Comparison of ENCODE assay signal across 22 mouse cellular contexts in genomic region chr4:21629275-21629583, GRCm38 (mm10). TPM values are rescaled to one million over a fixed set of nuclear protein-coding genes. Genes with fewer than 3 reads are reported as not detected.
DNase-seq lines count a peak whose midpoint lies in the region; ATAC-seq and TF ChIP-seq lines count a peak whose summit lies in the region.
"Had no signal": no experiment of that assay in that cellular context is flagged by ENCODE, and none has a peak within 500 bp of the region (broad histone marks: within the 10 kb centered on the region; RNA-seq: fewer than 3 reads in every experiment).

No protein-coding gene starts in this region.

- peaks cover 6% of the 10 kb centered on the region; the same call in 1 of the 2 replicates for H3K4me1 ChIP-seq in forebrain, embryonic 15.5 days
- no peaks in the 10 kb centered on the region for H3K4me1 ChIP-seq in forebrain, embryonic 10.5 days
- H3K4me1 ChIP-seq in midbrain, embryonic 13.5 days (replicated peaks) = peaks cover 5% of the 10 kb centered on the region; the same call in 1 of the 2 replicates
- H3K4me1 ChIP-seq in midbrain, embryonic 16.5 days (ENCODE audit: control insufficient read depth, insufficient read depth, low read length) = no peaks in the 10 kb centered on the region
- no peaks in the 10 kb centered on the region for H3K4me1 ChIP-seq in limb, embryonic 15.5 days
- no peaks in the 10 kb centered on the region for H3K4me1 ChIP-seq in stomach, postnatal 0 days (replicated peaks; ENCODE audit: control insufficient read depth, insufficient read depth)
- H3K4me1 ChIP-seq: hindbrain, embryonic 15.5 days had no signal

- no peak overlapping the region for H3K9ac ChIP-seq in forebrain, embryonic 15.5 days (replicated peaks)
- H3K9ac ChIP-seq in midbrain, embryonic 13.5 days (replicated peaks) = no peak overlapping the region
- no peak overlapping the region for H3K9ac ChIP-seq in midbrain, embryonic 16.5 days (ENCODE audit: low read depth, low read length)
- H3K9ac ChIP-seq in limb, embryonic 15.5 days = no peak overlapping the region
- no peak overlapping the region for H3K9ac ChIP-seq in stomach, postnatal 0 days (ENCODE audit: low read length)
- H3K9ac ChIP-seq: hindbrain, embryonic 15.5 days had no signal

- no peaks in the 10 kb centered on the region for H3K27me3 ChIP-seq in forebrain, embryonic 15.5 days
- no peaks in the 10 kb centered on the region for H3K27me3 ChIP-seq in forebrain, embryonic 10.5 days (ENCODE audit: poor library complexity, severe bottlenecking)
- no peaks in the 10 kb centered on the region for H3K27me3 ChIP-seq in midbrain, embryonic 13.5 days
- no peaks in the 10 kb centered on the region for H3K27me3 ChIP-seq in midbrain, embryonic 16.5 days (ENCODE audit: control insufficient read depth, insufficient read depth, low read depth, low read length)
- no peaks in the 10 kb centered on the region for H3K27me3 ChIP-seq in limb, embryonic 15.5 days
- H3K27me3 ChIP-seq in stomach, postnatal 0 days (ENCODE audit: control insufficient read depth, insufficient read depth, low read length) = no peaks in the 10 kb centered on the region
- H3K27me3 ChIP-seq: hindbrain, embryonic 15.5 days; Patski had no signal

- no peaks in the 10 kb centered on the region for H3K9me3 ChIP-seq in forebrain, embryonic 15.5 days
- H3K9me3 ChIP-seq in forebrain, embryonic 10.5 days = no peaks in the 10 kb centered on the region
- no peaks in the 10 kb centered on the region for H3K9me3 ChIP-seq in midbrain, embryonic 13.5 days
- no peaks in the 10 kb centered on the region for H3K9me3 ChIP-seq in midbrain, embryonic 16.5 days (replicated peaks; ENCODE audit: control insufficient read depth, low read length, poor library complexity, severe bottlenecking)
- H3K9me3 ChIP-seq in limb, embryonic 15.5 days = no peaks in the 10 kb centered on the region
- no peaks in the 10 kb centered on the region for H3K9me3 ChIP-seq in stomach, postnatal 0 days (ENCODE audit: control insufficient read depth, low read length)
- H3K9me3 ChIP-seq: hindbrain, embryonic 15.5 days had no signal

- no peak for TF ChIP-seq EP300 in stomach, postnatal 0 days (optimal IDR thresholded peaks at IDR 0.05)

- H3K4me2 ChIP-seq in forebrain, embryonic 15.5 days (replicated peaks) = no peak overlapping the region
- H3K4me2 ChIP-seq in midbrain, embryonic 13.5 days (replicated peaks) = no peak overlapping the region
- no peak overlapping the region for H3K4me2 ChIP-seq in midbrain, embryonic 16.5 days (ENCODE audit: low read length)
- H3K4me2 ChIP-seq in limb, embryonic 15.5 days = no peak overlapping the region
- no peak overlapping the region for H3K4me2 ChIP-seq in stomach, postnatal 0 days (replicated peaks; ENCODE audit: low read depth)
- H3K4me2 ChIP-seq: hindbrain, embryonic 15.5 days had no signal

- H3K4me3 ChIP-seq in forebrain, embryonic 15.5 days = no peak overlapping the region
- no peak overlapping the region for H3K4me3 ChIP-seq in forebrain, embryonic 10.5 days
- H3K4me3 ChIP-seq in midbrain, embryonic 13.5 days (replicated peaks) = no peak overlapping the region
- H3K4me3 ChIP-seq in midbrain, embryonic 16.5 days (ENCODE audit: low read depth, low read length) = no peak overlapping the region
- H3K4me3 ChIP-seq in limb, embryonic 15.5 days = no peak overlapping the region
- H3K4me3 ChIP-seq in stomach, postnatal 0 days (ENCODE audit: low read depth, low read length) = no peak overlapping the region
- H3K4me3 ChIP-seq: gastrocnemius, adult 2 months; hindbrain, embryonic 15.5 days had no signal

- no peak for DNase-seq in forebrain, embryonic 10.5 days (ENCODE audit: extremely low spot score, low spot score)
- no peak for DNase-seq in stomach, postnatal 0 days (ENCODE audit: low spot score)
- DNase-seq in embryo, embryonic 10 days (ENCODE audit: low spot score) = no peak
- DNase-seq: adrenal gland, postnatal 25 days; cerebellum, adult 8-10 months; gastrocnemius, adult 2 months; kidney, adult 8-10 months; kidney, postnatal 25 days; lung, adult 18-20 months had no signal

- H3K36me3 ChIP-seq in forebrain, embryonic 15.5 days = no peaks in the 10 kb centered on the region
- H3K36me3 ChIP-seq in forebrain, embryonic 10.5 days (replicated peaks) = no peaks in the 10 kb centered on the region
- no peaks in the 10 kb centered on the region for H3K36me3 ChIP-seq in midbrain, embryonic 13.5 days
- H3K36me3 ChIP-seq in midbrain, embryonic 16.5 days (ENCODE audit: control insufficient read depth, insufficient read depth, low read length) = no peaks in the 10 kb centered on the region
- no peaks in the 10 kb centered on the region for H3K36me3 ChIP-seq in limb, embryonic 15.5 days
- no peaks in the 10 kb centered on the region for H3K36me3 ChIP-seq in stomach, postnatal 0 days (ENCODE audit: control insufficient read depth, insufficient read depth, low read length)
- H3K36me3 ChIP-seq: hindbrain, embryonic 15.5 days had no signal

- WGBS in forebrain, embryonic 15.5 days = 88% methylated on average over 2 of the region's 2 CpGs
- 93% methylated on average over 2 of the region's 2 CpGs for WGBS in forebrain, embryonic 10.5 days
- WGBS in midbrain, embryonic 13.5 days = 94% methylated on average over 2 of the region's 2 CpGs
- 88% methylated on average over 2 of the region's 2 CpGs for WGBS in midbrain, embryonic 16.5 days
- 83% methylated on average over 2 of the region's 2 CpGs for WGBS in limb, embryonic 15.5 days
- 86% methylated on average over 2 of the region's 2 CpGs for WGBS in stomach, postnatal 0 days

- peak; percentile 35; the same call in 1 of the 2 replicates for ATAC-seq in forebrain, embryonic 15.5 days (replicated peaks)
- peak; percentile 73 for ATAC-seq in midbrain, embryonic 13.5 days
- no peak for ATAC-seq in midbrain, embryonic 16.5 days
- 0 out of 2 replicates have a peak, but pooled peaks have one; percentile 52 for ATAC-seq in limb, embryonic 15.5 days (ENCODE audit: insufficient number of reproducible peaks, low FRiP score, low TSS enrichment, low read depth)
- ATAC-seq in stomach, postnatal 0 days (ENCODE audit: low FRiP score, low TSS enrichment) = 0 out of 2 replicates have a peak, but pooled peaks have one; percentile 12
- ATAC-seq: activated CD4-positive, CD25-positive, alpha-beta regulatory T cell, adult 4 months; Patski had no signal

- no peak for TF ChIP-seq CTCF in stomach, postnatal 0 days (IDR thresholded peaks at IDR 0.05; ENCODE audit: low read depth)

- H3K27ac ChIP-seq in forebrain, embryonic 15.5 days (replicated peaks) = no peak overlapping the region
- H3K27ac ChIP-seq in forebrain, embryonic 10.5 days = no peak overlapping the region
- no peak overlapping the region for H3K27ac ChIP-seq in midbrain, embryonic 13.5 days
- H3K27ac ChIP-seq in midbrain, embryonic 16.5 days (ENCODE audit: low read length) = no peak overlapping the region
- no peak overlapping the region for H3K27ac ChIP-seq in limb, embryonic 15.5 days
- H3K27ac ChIP-seq in stomach, postnatal 0 days (replicated peaks) = no peak overlapping the region
- H3K27ac ChIP-seq: gastrocnemius, adult 2 months; hindbrain, embryonic 15.5 days; macrophage had no signal

RNA-seq across cellular contexts. Expression of gene Prdm13, which starts 56.5 kb away (rescaled TPM):
- 0.14 and 0.34 TPM in 2 replicates for polyA plus RNA-seq in forebrain, embryonic 15.5 days (2015; fragmentation: Nextera tagmentation; extraction: Ambion mirVana)
- polyA plus RNA-seq in forebrain, embryonic 10.5 days (2016; fragmentation: Nextera tagmentation; extraction: Ambion mirVana) = 0.04 and 0.10 TPM in 2 replicates
- 0.28 and 0.45 TPM in 2 replicates for polyA plus RNA-seq in midbrain, embryonic 13.5 days (2015; fragmentation: Nextera tagmentation; extraction: Ambion mirVana)
- polyA plus RNA-seq in midbrain, embryonic 16.5 days (2015; fragmentation: Nextera tagmentation; extraction: Ambion mirVana) = 0.24 and 0.32 TPM in 2 replicates
- not detected in 2 replicates for polyA plus RNA-seq in limb, embryonic 15.5 days (2015; fragmentation: Nextera tagmentation; extraction: Ambion mirVana)
- not detected in 2 replicates for polyA plus RNA-seq in stomach, postnatal 0 days (2015; fragmentation: Nextera tagmentation; extraction: Ambion mirVana)
- polyA plus RNA-seq: activated CD4-positive, CD25-positive, alpha-beta regulatory T cell, adult 4 months; C2C12; embryonic facial prominence, embryonic 14.5 days; heart, embryonic 16.5 days; liver, adult 2 months; macrophage; Patski; thymus, postnatal 0 days had no signal
